Mouse (Mus musculus): ENCODE data around the gene 4930452B06Rik.
"Not testable (repeated sequence)": the region's sequence is repeated elsewhere in the genome, so short reads cannot be mapped to it uniquely, and the experiment has no call there.

The 4930452B06Rik gene

DNA sequence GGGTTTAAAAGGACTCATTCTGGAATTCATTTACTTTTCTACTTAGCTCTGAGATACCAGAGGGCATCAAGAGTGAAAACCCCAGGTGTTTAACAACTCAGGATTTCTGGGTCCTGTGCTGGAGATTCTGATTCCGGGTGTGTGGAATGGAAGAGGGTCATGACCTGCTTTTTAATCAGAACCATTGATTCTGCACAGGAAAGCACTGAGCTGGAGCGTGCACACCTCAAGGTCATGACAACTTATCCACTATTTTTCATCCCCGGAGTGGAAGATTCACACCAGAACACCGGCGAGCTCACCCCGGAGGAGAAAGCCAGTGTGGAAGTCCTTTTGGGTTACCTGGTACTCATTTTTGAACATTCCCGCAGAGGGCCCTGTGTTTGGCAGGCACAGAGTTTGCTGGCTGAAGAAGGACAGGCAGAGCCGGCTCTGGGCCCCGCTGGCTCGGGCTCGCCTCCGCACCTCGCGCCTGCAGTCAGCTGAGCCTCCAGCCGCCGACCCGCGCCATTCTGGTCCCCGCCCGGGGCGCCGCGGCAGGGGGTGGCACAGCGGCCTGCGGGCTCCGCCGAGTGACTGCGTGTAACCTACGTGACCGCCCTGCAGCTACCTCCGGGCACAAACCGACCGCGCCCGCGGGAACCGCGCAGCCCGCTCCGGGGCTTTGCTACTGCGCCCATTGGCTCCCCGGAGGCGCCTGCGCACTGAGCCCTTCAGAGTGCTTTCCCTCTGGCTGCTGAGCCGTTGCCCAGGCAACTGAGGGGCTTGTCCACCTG lies at the start of gene 4930452B06Rik:
Gene 4930452B06Rik, minus strand, starts transcription at position 605 of the 776 bp plus-strand sequence.
- DNase-seq (ENCODE audit: low spot score in 2 of 2): peak; percentile 2 to 9

- no peak for DNase-seq (ENCODE audit: low spot score in 2 of 2)
Measured at GRCm38 (mm10) chr14:8712674-8713073, 46.6 kb upstream of the 4930452B06Rik start.

DNA sequence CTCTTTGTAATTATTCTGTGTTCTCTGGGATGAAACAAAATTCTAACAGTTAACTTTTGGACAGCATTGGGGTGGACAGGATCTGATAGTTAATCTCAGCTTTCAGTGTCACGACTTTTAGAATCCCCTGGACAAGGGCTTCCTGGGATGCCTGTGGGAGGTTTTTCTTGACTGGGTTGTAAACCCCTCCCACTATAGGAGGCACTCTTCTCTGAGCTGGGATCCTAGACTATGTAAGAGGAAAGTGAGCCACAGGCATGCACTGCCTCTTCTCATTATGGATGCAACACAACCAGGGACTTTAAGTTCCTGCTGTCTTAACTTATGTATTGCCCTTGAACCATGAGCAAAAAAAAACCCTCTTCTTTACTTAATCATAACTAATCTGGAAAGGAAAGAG lies 23.4 kb upstream of the 4930452B06Rik start:
- DNase-seq (ENCODE audit: low spot score in 2 of 2): no peak

- no peak for DNase-seq (ENCODE audit: low spot score in 2 of 2)
Measured at GRCm38 (mm10) chr14:8688462-8688861, 22.4 kb upstream of the 4930452B06Rik start.

GRCm38 (mm10) chr14:8686185-8686584 lies 20.1 kb upstream of the 4930452B06Rik start:
- DNase-seq (ENCODE audit: low spot score in 2 of 2): no peak

DNA sequence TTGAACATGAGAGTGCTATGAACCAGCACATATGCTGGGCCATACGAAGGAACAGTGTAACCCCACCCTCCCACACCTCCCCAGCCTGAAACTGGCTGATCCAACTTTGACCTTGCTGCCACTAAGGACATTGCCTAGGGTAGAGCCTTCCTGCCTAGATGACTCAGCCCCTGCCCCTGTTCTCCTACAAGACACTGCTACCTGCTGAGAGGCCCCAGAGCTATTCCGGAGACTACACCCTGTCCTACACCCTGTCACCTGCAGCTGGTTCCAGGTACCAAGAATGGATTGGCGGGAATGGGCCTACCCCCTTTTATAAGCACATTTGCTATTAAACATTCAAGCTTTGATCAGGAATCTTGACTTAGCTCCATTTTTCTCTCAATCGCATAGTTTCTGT lies 13.9 kb upstream of the 4930452B06Rik start:
- no peak for DNase-seq (ENCODE audit: low spot score in 2 of 2)

- no peak for DNase-seq (ENCODE audit: low spot score in 2 of 2)
Measured at GRCm38 (mm10) chr14:8660359-8660758, 5.7 kb downstream of the 4930452B06Rik start.

- no peak for DNase-seq (ENCODE audit: low spot score in 2 of 2)
Measured at GRCm38 (mm10) chr14:8641650-8642279, 24.3 kb downstream of the 4930452B06Rik start.

DNA sequence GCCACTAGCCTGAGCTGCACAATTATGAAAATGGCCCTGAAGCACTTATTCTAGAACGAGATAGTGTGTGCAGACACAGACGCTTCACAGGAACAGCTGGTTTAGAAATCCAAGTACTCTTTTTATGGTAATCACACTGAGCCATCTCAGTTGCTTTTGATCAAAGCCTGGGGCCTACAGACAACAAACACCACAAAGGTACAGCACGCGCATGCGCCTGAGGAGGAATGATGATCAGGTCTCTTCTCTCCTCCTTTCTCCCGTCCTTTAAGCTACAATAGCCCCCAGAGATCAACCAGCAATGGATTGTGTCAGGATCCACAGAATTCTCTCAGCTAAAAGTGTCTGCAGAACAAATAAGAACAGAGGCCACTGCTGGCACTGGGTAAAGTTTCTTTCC lies 33.8 kb downstream of the 4930452B06Rik start:
- DNase-seq (ENCODE audit: low spot score in 2 of 2): no peak

DNA sequence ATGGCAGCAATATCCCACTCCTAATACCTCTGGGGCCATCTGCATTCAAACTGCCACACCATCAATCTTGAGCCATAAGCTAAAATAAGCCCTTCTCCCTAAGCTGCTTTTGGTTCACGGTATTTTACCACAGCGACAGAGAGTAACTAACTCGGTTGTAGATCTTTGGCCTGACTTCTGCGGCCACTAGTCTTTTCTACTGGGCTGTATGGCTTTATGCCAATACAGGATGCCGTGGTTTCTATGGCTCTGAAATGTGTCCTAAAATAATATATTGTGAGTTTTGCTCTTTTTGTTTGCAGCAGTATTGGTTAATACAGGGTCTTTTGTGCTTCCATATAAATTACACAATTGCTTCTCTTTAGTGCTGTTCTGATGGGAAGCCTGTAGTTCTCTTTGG lies 37.6 kb downstream of the 4930452B06Rik start:
- no peak for DNase-seq (ENCODE audit: low spot score in 2 of 2)

- DNase-seq (ENCODE audit: low spot score in 2 of 2): no peak
Measured at GRCm38 (mm10) chr14:8627481-8627880, 38.6 kb downstream of the 4930452B06Rik start.

- no peak for DNase-seq (ENCODE audit: low spot score in 2 of 2)
Measured at GRCm38 (mm10) chr14:8621164-8621563, 44.9 kb downstream of the 4930452B06Rik start.

GRCm38 (mm10) chr14:8620580-8620979 lies 45.5 kb downstream of the 4930452B06Rik start:
- no peak for DNase-seq (ENCODE audit: low spot score in 2 of 2)

DNA sequence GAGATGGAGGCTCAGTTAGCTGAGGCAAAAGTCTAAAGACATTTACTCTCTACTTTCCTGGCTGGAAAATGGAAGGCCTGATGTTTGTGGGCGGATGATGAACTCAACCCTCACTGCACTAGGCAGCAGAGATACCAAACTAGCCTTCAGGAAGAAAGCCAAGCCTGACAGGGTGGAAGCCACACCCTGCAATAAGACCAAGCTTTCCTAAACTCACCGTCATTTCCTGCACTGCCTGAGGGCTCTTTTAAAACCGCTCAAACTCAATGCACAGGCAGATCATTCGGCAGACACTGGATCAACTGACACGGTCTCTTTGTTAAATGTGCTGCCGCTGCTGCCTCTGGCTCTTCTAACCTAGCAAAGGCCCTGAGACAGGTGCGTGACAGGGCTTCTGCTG lies 50.4 kb downstream of the 4930452B06Rik start:
- DNase-seq (ENCODE audit: low spot score in 2 of 2): no peak

DNA sequence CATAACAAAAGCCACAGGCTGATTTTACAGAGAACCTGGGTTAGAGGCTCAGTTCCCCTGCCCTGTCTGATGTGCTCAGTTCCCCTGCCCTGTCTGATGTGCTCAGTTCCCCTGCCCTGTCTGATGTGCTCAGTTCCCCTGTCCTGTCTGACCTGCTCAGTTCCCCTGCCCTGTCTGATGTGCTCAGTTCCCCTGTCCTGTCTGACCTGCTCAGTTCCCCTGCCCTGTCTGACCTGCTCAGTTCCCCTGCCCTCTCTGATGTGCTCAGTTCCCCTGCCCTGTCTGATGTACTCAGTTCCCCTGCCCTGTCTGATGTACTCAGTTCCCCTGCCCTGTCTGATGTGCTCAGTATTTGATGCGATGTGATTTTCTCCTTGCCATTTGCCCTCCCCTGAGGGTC lies 51.6 kb downstream of the 4930452B06Rik start:
- DNase-seq (ENCODE audit: low spot score in 2 of 2): not testable (repeated sequence)

DNA sequence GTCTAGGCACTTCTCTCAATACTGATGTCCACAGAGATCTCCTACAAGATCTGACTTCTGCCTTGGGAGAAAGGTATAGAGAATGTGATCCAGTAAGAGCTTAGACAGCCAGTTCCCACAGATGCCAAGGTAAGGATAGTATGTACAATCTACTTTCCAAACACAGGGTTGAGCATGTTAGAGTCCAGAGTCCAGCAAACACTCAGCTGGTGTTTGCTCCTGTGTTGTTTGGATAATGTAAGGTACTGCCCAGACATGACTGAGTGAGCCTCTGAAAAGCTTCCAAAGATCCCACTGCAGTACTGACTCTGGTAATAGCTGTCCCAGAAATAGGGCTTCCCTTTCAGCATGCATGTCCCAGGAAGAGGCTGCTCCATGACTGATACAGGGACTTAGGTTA lies 54.0 kb downstream of the 4930452B06Rik start:
- DNase-seq (ENCODE audit: low spot score in 2 of 2): no peak

GRCm38 (mm10) chr14:8610108-8610507 lies 55.9 kb downstream of the 4930452B06Rik start:
- no peak for DNase-seq (ENCODE audit: low spot score in 2 of 2)

DNA sequence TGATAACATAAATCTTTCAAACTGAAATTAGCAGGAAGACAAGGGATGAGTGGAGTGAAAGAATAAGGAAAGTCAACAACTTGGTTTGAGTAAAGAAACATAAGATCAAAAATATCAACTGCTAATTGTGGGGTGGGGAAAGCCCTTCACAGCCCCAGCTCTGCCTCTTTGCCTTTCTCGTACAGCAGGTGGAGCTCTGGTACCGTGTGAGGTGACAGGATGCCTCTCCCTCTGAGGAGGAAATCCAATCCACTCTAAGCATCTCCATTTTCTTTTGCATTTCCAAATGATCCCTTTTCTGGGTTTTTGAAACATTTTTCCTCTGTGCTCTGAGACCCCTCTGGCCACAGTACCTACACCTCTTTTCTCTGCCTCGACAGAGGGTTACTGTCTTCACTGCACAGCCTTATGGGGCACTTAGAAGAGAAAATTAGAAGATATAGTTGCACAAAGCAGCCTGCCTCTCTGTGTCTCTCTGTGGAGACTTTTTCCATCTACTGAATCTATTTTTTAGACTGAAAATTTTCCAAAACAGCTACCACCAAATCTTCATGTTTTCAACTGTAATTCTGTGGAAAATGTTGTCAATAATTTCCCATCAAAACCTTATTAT lies 57.4 kb downstream of the 4930452B06Rik start:
- DNase-seq (ENCODE audit: low spot score in 2 of 2): peak in 1 of 2 experiments; percentile 7

- no peak for DNase-seq (ENCODE audit: low spot score in 2 of 2)
Measured at GRCm38 (mm10) chr14:8604898-8605297, 61.1 kb downstream of the 4930452B06Rik start.

DNA sequence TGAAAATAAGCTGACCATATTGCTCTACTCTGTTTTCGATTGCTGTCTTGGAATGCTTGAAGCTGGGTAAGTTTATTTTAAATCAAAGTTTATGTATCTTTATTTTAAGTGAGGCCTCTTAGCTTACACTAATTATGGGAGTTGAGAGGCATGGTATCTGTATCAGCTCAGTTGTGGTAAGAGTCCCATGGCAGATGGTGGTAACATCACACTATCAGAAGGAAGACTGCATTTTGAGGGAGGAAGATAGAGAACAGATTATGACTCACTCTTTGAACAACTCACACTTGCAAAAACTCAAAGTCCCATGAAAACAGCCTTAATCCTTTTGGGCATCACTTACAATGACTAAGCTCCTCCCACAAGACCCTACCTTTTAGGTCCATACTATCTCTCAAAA lies 81.0 kb downstream of the 4930452B06Rik start:
- DNase-seq (ENCODE audit: low spot score in 2 of 2): no peak

DNA sequence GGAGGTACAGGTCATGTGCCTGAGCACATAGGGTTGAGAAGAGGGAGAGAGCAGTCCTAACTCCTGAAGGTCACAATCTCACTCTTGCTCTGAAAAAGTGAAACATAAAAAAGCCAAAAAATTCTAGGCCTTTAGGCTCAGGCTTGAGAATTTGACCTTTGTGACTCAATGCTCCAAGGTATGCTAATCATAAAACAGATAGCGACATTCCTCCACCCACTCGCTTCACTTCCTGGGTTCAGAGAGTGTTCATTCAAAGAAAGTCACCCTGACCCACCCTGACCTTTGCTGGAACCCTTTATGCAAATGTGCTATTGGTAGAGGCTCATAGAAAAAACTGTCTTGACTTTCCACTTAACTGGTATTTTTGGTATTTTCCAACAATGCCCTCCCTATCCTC lies 115.0 kb downstream of the 4930452B06Rik start:
- DNase-seq (ENCODE audit: low spot score in 2 of 2): not testable (repeated sequence)

GRCm38 (mm10) chr14:8549108-8549507 lies 116.9 kb downstream of the 4930452B06Rik start:
- no peak for DNase-seq (ENCODE audit: low spot score in 2 of 2)

GRCm38 (mm10) chr14:8536024-8536423 lies 130.0 kb downstream of the 4930452B06Rik start:
- DNase-seq (ENCODE audit: low spot score in 2 of 2): no peak
